Mouse (Mus musculus): ENCODE data around the gene Gm11361. TPM values are rescaled to one million over a fixed set of nuclear protein-coding genes. Genes with fewer than 3 reads are reported as not detected.

The Gm11361 gene
- 1.6 TPM for polyA plus RNA-seq (2015; fragmentation: Illumina TruSeq; extraction: RNeasy Lipid Tissue Mini Kit (QIAGEN cat#74804); ENCODE audit: low read depth, low replicate concordance)

GRCm38 (mm10) chr13:28257228-28257627, at the start of gene Gm11361:
Gene Gm11361 (plus strand): TSS chr13:28257528.

Other genes starting within 250 kb of the Gm11361 start
- not detected for gene Prl4a1, start 241.3 kb upstream of the Gm11361 start, polyA plus RNA-seq (2015; fragmentation: Illumina TruSeq; extraction: RNeasy Lipid Tissue Mini Kit (QIAGEN cat#74804); ENCODE audit: low read depth, low replicate concordance)
- gene Prl5a1, start 115.0 kb upstream of the Gm11361 start, polyA plus RNA-seq (2015; fragmentation: Illumina TruSeq; extraction: RNeasy Lipid Tissue Mini Kit (QIAGEN cat#74804); ENCODE audit: low read depth, low replicate concordance) = not detected

Measured in brain, adult 10 weeks (tissue).